Mouse (Mus musculus): ENCODE measurements at regions not wholly inside any gene's neighbourhood (a gene's known extent, or its start where the extent isn't known, plus 50 kb on each side); places are given as distances from the start of the nearest gene placed in this dataset.

GRCm38 (mm10) chr12:97921349-97922264 is 337.7 kb downstream of the Galc start:
- peak; percentile 37 for DNase-seq (ENCODE audit: low spot score)

GRCm38 (mm10) chr12:97918416-97918815 is 340.8 kb downstream of the Galc start:
- DNase-seq (ENCODE audit: low spot score), result no peak

- DNase-seq (ENCODE audit: low spot score), result no peak
Measured at GRCm38 (mm10) chr12:97915026-97915425, 344.2 kb downstream of the Galc start.

GRCm38 (mm10) chr12:97912730-97913129 is 346.5 kb downstream of the Galc start:
- DNase-seq (ENCODE audit: low spot score), result no peak

- DNase-seq (ENCODE audit: low spot score), result no peak
Measured at GRCm38 (mm10) chr12:97899266-97899665, 360.0 kb downstream of the Galc start.

- DNase-seq (ENCODE audit: low spot score), result no peak
Measured at GRCm38 (mm10) chr12:97898178-97898577, 361.1 kb downstream of the Galc start.

- no peak for DNase-seq (ENCODE audit: low spot score)
Measured at GRCm38 (mm10) chr12:97895981-97896380, 363.3 kb downstream of the Galc start.

- peak; percentile 33 for DNase-seq (ENCODE audit: low spot score)
Measured at GRCm38 (mm10) chr12:97888801-97889455, 370.3 kb downstream of the Galc start.

GRCm38 (mm10) chr12:97888291-97888800 is 370.9 kb downstream of the Galc start:
- DNase-seq (ENCODE audit: low spot score), result peak; percentile 28

- no peak for DNase-seq (ENCODE audit: low spot score)
Measured at GRCm38 (mm10) chr12:97882439-97882838, 376.8 kb downstream of the Galc start.

GRCm38 (mm10) chr12:97872391-97872790 is 386.9 kb downstream of the Galc start:
- peak; percentile 91 for DNase-seq (ENCODE audit: low spot score)

- no peak for DNase-seq (ENCODE audit: low spot score)
Measured at GRCm38 (mm10) chr12:97862921-97863320, 396.3 kb downstream of the Galc start.

GRCm38 (mm10) chr12:97836202-97836908 is 422.9 kb downstream of the Galc start:
- DNase-seq (ENCODE audit: low spot score), result peak; percentile 60

GRCm38 (mm10) chr12:97793364-97794120 is 465.7 kb downstream of the Galc start:
- no peak for DNase-seq (ENCODE audit: low spot score)

- DNase-seq (ENCODE audit: low spot score), result no peak
Measured at GRCm38 (mm10) chr12:97783476-97783875, 475.8 kb downstream of the Galc start.

- no peak for DNase-seq (ENCODE audit: low spot score)
Measured at GRCm38 (mm10) chr12:97759116-97759515, 500.1 kb downstream of the Galc start.

- no peak for DNase-seq (ENCODE audit: low spot score)
Measured at GRCm38 (mm10) chr12:97758624-97759023, 500.6 kb downstream of the Galc start.

GRCm38 (mm10) chr12:97750166-97750565 is 509.1 kb downstream of the Galc start:
- DNase-seq (ENCODE audit: low spot score), result no peak

- DNase-seq (ENCODE audit: low spot score), result no peak
Measured at GRCm38 (mm10) chr12:97740927-97741326, 518.3 kb downstream of the Galc start.

GRCm38 (mm10) chr12:97732078-97732580 is 527.1 kb downstream of the Galc start:
- DNase-seq (ENCODE audit: low spot score), result peak; percentile 13

GRCm38 (mm10) chr12:97720554-97720953 is 538.7 kb downstream of the Galc start:
- no peak for DNase-seq (ENCODE audit: low spot score)

All from retina, embryonic 14.5 days (tissue).